Mouse (Mus musculus) layer of hippocampus, adult 18-20 months (tissue): ENCODE results near the gene Pkn3. TPM values are rescaled to one million over a fixed set of nuclear protein-coding genes. Genes with fewer than 3 reads are reported as not detected.

ENCODE experiments used
- DNase-seq, 2 experiments: peaks; one replicate each; pipeline ENCODE4 v3.0.0; 2022; ENCODE audit warnings: low spot score in 2 of 2
- total RNA-seq, 2 experiments: library from RNA; stranded (reverse); gene quantifications; 2 replicates each; pipeline ENCODE4 v1.2.3; 2021

The Pkn3 gene
- total RNA-seq, 2 experiments from 2014 or later, result 2.1 to 3.8 TPM

- DNase-seq, result no peak
Measured at GRCm38 (mm10) chr2:30134378-30134711, 56.9 kb downstream of the Pkn3 start.

GRCm38 (mm10) chr2:30134928-30135620 is 57.6 kb downstream of the Pkn3 start:
- DNase-seq, result no peak

DNA sequence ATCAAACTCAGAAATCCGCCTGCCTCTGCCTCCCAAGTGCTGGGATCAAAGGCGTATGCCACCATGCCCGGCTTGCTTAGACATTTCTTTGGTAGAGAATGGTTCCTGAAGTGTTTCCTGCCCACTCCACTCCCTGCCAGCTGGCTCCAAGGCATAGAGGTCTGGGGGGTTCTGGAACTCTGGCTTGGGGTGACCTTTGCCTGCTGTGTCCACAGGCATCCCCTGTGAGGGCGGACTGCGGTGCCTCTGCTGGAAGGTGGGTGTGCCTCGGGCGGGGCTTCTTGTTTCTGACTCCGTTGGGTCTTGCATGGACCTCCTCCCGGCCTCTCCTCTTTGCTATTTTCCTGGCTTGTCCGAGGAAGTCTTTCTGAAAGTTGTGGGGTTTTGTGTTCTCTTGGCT is 59.0 kb downstream of the Pkn3 start:
- no peak for DNase-seq

DNA sequence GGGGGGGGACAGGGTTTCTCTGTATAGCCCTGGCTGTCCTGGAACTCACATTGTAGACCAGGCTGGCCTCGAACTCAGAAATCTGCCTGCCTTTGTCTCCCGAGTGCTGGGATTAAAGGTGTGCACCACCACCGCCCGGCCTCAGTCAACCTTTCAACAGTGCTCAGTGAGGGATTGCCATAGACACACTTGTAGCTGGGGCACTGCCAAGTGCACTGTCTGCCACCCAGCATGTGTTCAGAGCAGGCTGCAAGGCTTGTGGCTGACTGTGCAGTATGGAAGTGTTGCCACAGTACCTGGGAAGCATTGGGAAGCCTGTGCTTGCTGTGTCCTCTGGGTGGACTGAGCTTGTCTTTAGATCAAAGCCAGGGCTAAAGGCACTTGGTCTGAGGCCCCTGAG is 62.5 kb downstream of the Pkn3 start:
- DNase-seq, result peak in 1 of 2 experiments; percentile 57

Other genes starting within 250 kb of the Pkn3 start
- gene Cercam, start 208.5 kb upstream of the Pkn3 start, total RNA-seq, result 1 to 10 TPM; 7.5 to 9.0 TPM
- 10 to 100 TPM; 87.0 to 88.7 TPM for gene Odf2, start 188.5 kb upstream of the Pkn3 start, total RNA-seq
- gene Gle1, start 142.3 kb upstream of the Pkn3 start, total RNA-seq, result 10 to 100 TPM; 43.2 to 44.4 TPM
- 100 to 1,000 TPM; 815 TPM for gene Sptan1, start 112.1 kb upstream of the Pkn3 start, total RNA-seq
- 10 to 100 TPM; 38.3 to 39.4 TPM for gene Wdr34, start 28.8 kb upstream of the Pkn3 start, total RNA-seq
- gene Set, start 20.3 kb upstream of the Pkn3 start, total RNA-seq, result 100 to 1,000 TPM; 192 to 199 TPM
- 10 to 100 TPM in 1 of 2 experiments, 1 to 10 TPM in 1; 7.9 to 10.5 TPM for gene Zdhhc12, start 16.0 kb downstream of the Pkn3 start, total RNA-seq
- 100 to 1,000 TPM; 187 to 193 TPM for gene Zer1, start 46.9 kb downstream of the Pkn3 start, total RNA-seq
- gene Tbc1d13, start 56.1 kb downstream of the Pkn3 start, total RNA-seq, result 10 to 100 TPM; 51.1 to 54.7 TPM
- 10 to 100 TPM; 20.7 to 24.9 TPM for gene Endog, start 93.8 kb downstream of the Pkn3 start, total RNA-seq
- 10 to 100 TPM; 34.2 to 34.6 TPM for gene Spout1, start 100.8 kb downstream of the Pkn3 start, total RNA-seq
- gene Kyat1, start 128.2 kb downstream of the Pkn3 start, total RNA-seq, result 10 to 100 TPM; 15.2 to 16.1 TPM
- 10 to 100 TPM; 61.5 to 62.8 TPM for gene Lrrc8a, start 160.0 kb downstream of the Pkn3 start, total RNA-seq
- gene Gm28035, start 162.9 kb downstream of the Pkn3 start, total RNA-seq, result 1 to 10 TPM; 8.4 to 9.5 TPM
- gene Phyhd1, start 188.5 kb downstream of the Pkn3 start, total RNA-seq, result 10 to 100 TPM; 17.7 to 20.1 TPM
- gene Gm28038, start 203.4 kb downstream of the Pkn3 start, total RNA-seq, result not detected
- 10 to 100 TPM; 19.8 to 22.3 TPM for gene Dolk, start 208.7 kb downstream of the Pkn3 start, total RNA-seq
- gene Nup188, start 208.7 kb downstream of the Pkn3 start, total RNA-seq, result 10 to 100 TPM; 19.5 to 21.9 TPM